Comparison of ENCODE assay signal across 18 mouse cellular contexts in genomic region chr4:105606731-105607130, GRCm38 (mm10).
A peak's percentile ranks its signal among the peaks of the same experiment; 100 is the strongest.
DNase-seq lines count a peak whose midpoint lies in the region; ATAC-seq lines count a peak whose summit lies in the region.
"Had no signal": no experiment of that assay in that cellular context is flagged by ENCODE, and none has a peak within 500 bp of the region (broad histone marks: within the 10 kb centered on the region; RNA-seq: fewer than 3 reads in every experiment).

No protein-coding gene starts in this region.

- no peak overlapping the region for H3K4me2 ChIP-seq in embryonic facial prominence, embryonic 11.5 days (ENCODE audit: low read depth, low read length)
- H3K4me2 ChIP-seq in neural tube, embryonic 11.5 days (ENCODE audit: low read depth) = no peak overlapping the region
- H3K4me2 ChIP-seq: heart, embryonic 12.5 days; intestine, embryonic 15.5 days; limb, embryonic 15.5 days had no signal

- no peaks in the 10 kb centered on the region for H3K4me1 ChIP-seq in embryonic facial prominence, embryonic 11.5 days (ENCODE audit: control insufficient read depth, insufficient read depth, low read length)
- peaks cover 10% of the 10 kb centered on the region for H3K4me1 ChIP-seq in embryonic facial prominence, embryonic 10.5 days
- no peaks in the 10 kb centered on the region for H3K4me1 ChIP-seq in neural tube, embryonic 11.5 days (ENCODE audit: control insufficient read depth, insufficient read depth, low read length)
- H3K4me1 ChIP-seq: heart, embryonic 12.5 days; intestine, embryonic 15.5 days; limb, embryonic 15.5 days had no signal

- no peak overlapping the region for H3K27ac ChIP-seq in embryonic facial prominence, embryonic 11.5 days (replicated peaks; ENCODE audit: low read depth, low read length)
- no peak overlapping the region for H3K27ac ChIP-seq in embryonic facial prominence, embryonic 10.5 days (replicated peaks)
- H3K27ac ChIP-seq in neural tube, embryonic 11.5 days (ENCODE audit: low read depth, low read length) = no peak overlapping the region
- H3K27ac ChIP-seq: intestine, embryonic 15.5 days; limb, embryonic 15.5 days had no signal

- no peak overlapping the region for H3K9ac ChIP-seq in embryonic facial prominence, embryonic 11.5 days (replicated peaks; ENCODE audit: low read length)
- H3K9ac ChIP-seq in neural tube, embryonic 11.5 days (ENCODE audit: low read length) = no peak overlapping the region
- H3K9ac ChIP-seq: heart, embryonic 12.5 days; intestine, embryonic 15.5 days; limb, embryonic 15.5 days; liver, postnatal 0 days had no signal

- H3K36me3 ChIP-seq in embryonic facial prominence, embryonic 11.5 days (replicated peaks; ENCODE audit: control insufficient read depth, insufficient read depth, low read depth, low read length) = no peaks in the 10 kb centered on the region
- H3K36me3 ChIP-seq in embryonic facial prominence, embryonic 10.5 days (replicated peaks) = no peaks in the 10 kb centered on the region
- H3K36me3 ChIP-seq in neural tube, embryonic 11.5 days (ENCODE audit: control insufficient read depth, insufficient read depth, low read length) = no peaks in the 10 kb centered on the region
- H3K36me3 ChIP-seq: heart, embryonic 12.5 days; intestine, embryonic 15.5 days; limb, embryonic 15.5 days had no signal

- 18% methylated on average over 5 of the region's 5 CpGs for WGBS in embryonic facial prominence, embryonic 11.5 days
- 24% methylated on average over 5 of the region's 5 CpGs for WGBS in embryonic facial prominence, embryonic 10.5 days
- WGBS in neural tube, embryonic 11.5 days = 35% methylated on average over 5 of the region's 5 CpGs

- peak; percentile 30 for DNase-seq in embryonic facial prominence, embryonic 11.5 days (ENCODE audit: low spot score)
- no peak for DNase-seq in embryonic facial prominence, embryonic 10.5 days (ENCODE audit: low spot score)
- peak; percentile 44 for DNase-seq in kidney, postnatal 10 days
- DNase-seq in kidney, postnatal 25 days = no peak
- DNase-seq in neural tube, embryonic 11.5 days (ENCODE audit: low spot score) = peak; percentile 16
- DNase-seq in neural tube, embryonic 10.5 days (ENCODE audit: extremely low spot score, low spot score) = no peak
- peak; percentile 71 for DNase-seq in retina, embryonic 14.5 days (ENCODE audit: low spot score)
- DNase-seq in cerebellum, adult 9-11 months = no peak
- DNase-seq: cerebellum, adult 11 months; gastrocnemius, postnatal 36 days; heart, postnatal 36 days; liver, postnatal 0 days; right cerebral cortex, postnatal 4 days had no signal

- H3K4me3 ChIP-seq in embryonic facial prominence, embryonic 11.5 days (ENCODE audit: low read depth, low read length) = no peak overlapping the region
- H3K4me3 ChIP-seq in embryonic facial prominence, embryonic 10.5 days = no peak overlapping the region
- no peak overlapping the region for H3K4me3 ChIP-seq in neural tube, embryonic 11.5 days (ENCODE audit: low read depth, low read length)
- H3K4me3 ChIP-seq: heart, embryonic 12.5 days; intestine, embryonic 15.5 days; limb, embryonic 15.5 days; myocyte had no signal

- H3K27me3 ChIP-seq in embryonic facial prominence, embryonic 11.5 days (ENCODE audit: control insufficient read depth, insufficient read depth, low read length) = no peaks in the 10 kb centered on the region
- no peaks in the 10 kb centered on the region for H3K27me3 ChIP-seq in embryonic facial prominence, embryonic 10.5 days (replicated peaks; ENCODE audit: low read depth, poor library complexity, severe bottlenecking)
- no peaks in the 10 kb centered on the region for H3K27me3 ChIP-seq in neural tube, embryonic 11.5 days (ENCODE audit: control insufficient read depth, insufficient read depth, low read length)
- H3K27me3 ChIP-seq: heart, embryonic 12.5 days; intestine, embryonic 15.5 days; limb, embryonic 15.5 days; Patski had no signal

- no peaks in the 10 kb centered on the region for H3K9me3 ChIP-seq in embryonic facial prominence, embryonic 11.5 days (replicated peaks; ENCODE audit: control insufficient read depth, low read length)
- H3K9me3 ChIP-seq in embryonic facial prominence, embryonic 10.5 days = no peaks in the 10 kb centered on the region
- H3K9me3 ChIP-seq in neural tube, embryonic 11.5 days (ENCODE audit: control insufficient read depth, low read length) = no peaks in the 10 kb centered on the region
- H3K9me3 ChIP-seq: heart, embryonic 12.5 days; intestine, embryonic 15.5 days; limb, embryonic 15.5 days had no signal

- 0 out of 2 replicates have a peak, but pooled peaks have one; percentile 14 for ATAC-seq in embryonic facial prominence, embryonic 11.5 days (replicated peaks; ENCODE audit: insufficient number of reproducible peaks, low FRiP score, low TSS enrichment, low read depth)
- peak; percentile 41; the same call in 1 of the 2 replicates for ATAC-seq in neural tube, embryonic 11.5 days (ENCODE audit: insufficient read depth, low FRiP score, low TSS enrichment)
- ATAC-seq: intestine, embryonic 15.5 days; liver, postnatal 0 days; Patski had no signal

Comparison
In these comparisons a context has a peak if more than half of its experiments do, and no peak if none do; other contexts are left out.
1. DNase-seq: peak in embryonic facial prominence, embryonic 11.5 days (single experiment), kidney, postnatal 10 days (single experiment), neural tube, embryonic 11.5 days (single experiment) and retina, embryonic 14.5 days (single experiment); none in embryonic facial prominence, embryonic 10.5 days (single experiment), kidney, postnatal 25 days (0 of 2), neural tube, embryonic 10.5 days (single experiment) and cerebellum, adult 9-11 months (single experiment).